Comparison of ENCODE assay signal across 8 mouse cellular contexts in genomic region chr11:115933747-115934110, GRCm38 (mm10). TPM values are rescaled to one million over a fixed set of nuclear protein-coding genes. Genes with fewer than 3 reads are reported as not detected.
A peak's percentile ranks its signal among the peaks of the same experiment; 100 is the strongest.
DNase-seq lines count a peak whose midpoint lies in the region; ATAC-seq lines count a peak whose summit lies in the region.

No protein-coding gene starts in this region.

- ATAC-seq in heart, embryonic 15.5 days (replicated peaks; ENCODE audit: insufficient number of reproducible peaks, insufficient read depth, low FRiP score, low read depth): peak; percentile 25
- peak; percentile 11 for ATAC-seq in activated CD4-positive, CD25-positive, alpha-beta regulatory T cell, adult 4 months
- peak; percentile 71; the same call in 1 of the 2 replicates for ATAC-seq in hindbrain, embryonic 15.5 days (ENCODE audit: low FRiP score, low read depth)
- ATAC-seq in midbrain, embryonic 12.5 days (ENCODE audit: low FRiP score, low read depth): peak; percentile 58; the same call in 1 of the 2 replicates

- peaks cover 29% of the 10 kb centered on the region for H3K36me3 ChIP-seq in heart, embryonic 15.5 days
- H3K36me3 ChIP-seq in hindbrain, embryonic 15.5 days: peaks cover 17% of the 10 kb centered on the region
- peaks cover 37% of the 10 kb centered on the region for H3K36me3 ChIP-seq in midbrain, embryonic 12.5 days

- peak overlapping the region; percentile 86 for H3K4me2 ChIP-seq in heart, embryonic 15.5 days
- peak overlapping the region; percentile 82 for H3K4me2 ChIP-seq in hindbrain, embryonic 15.5 days
- H3K4me2 ChIP-seq in midbrain, embryonic 12.5 days (replicated peaks): peak overlapping the region; percentile 98

- WGBS in heart, embryonic 15.5 days: under 1% methylated on average over 16 of the region's 16 CpGs
- WGBS in hindbrain, embryonic 15.5 days: under 1% methylated on average over 16 of the region's 16 CpGs
- 2% methylated on average over 16 of the region's 16 CpGs for WGBS in midbrain, embryonic 12.5 days

- no peaks in the 10 kb centered on the region for H3K27me3 ChIP-seq in heart, embryonic 15.5 days
- no peaks in the 10 kb centered on the region for H3K27me3 ChIP-seq in hindbrain, embryonic 15.5 days
- H3K27me3 ChIP-seq in midbrain, embryonic 12.5 days: no peaks in the 10 kb centered on the region

- peak overlapping the region; percentile 90 for H3K4me3 ChIP-seq in heart, embryonic 15.5 days
- H3K4me3 ChIP-seq in hindbrain, embryonic 15.5 days: peak overlapping the region; percentile 88
- H3K4me3 ChIP-seq in midbrain, embryonic 12.5 days: peak overlapping the region; percentile 70

- H3K9me3 ChIP-seq in heart, embryonic 15.5 days (replicated peaks): no peaks in the 10 kb centered on the region
- H3K9me3 ChIP-seq in hindbrain, embryonic 15.5 days: no peaks in the 10 kb centered on the region
- no peaks in the 10 kb centered on the region for H3K9me3 ChIP-seq in midbrain, embryonic 12.5 days

- peak overlapping the region; percentile 43; the same call in 1 of the 2 replicates for H3K27ac ChIP-seq in heart, embryonic 15.5 days
- H3K27ac ChIP-seq in hindbrain, embryonic 15.5 days (replicated peaks): peak overlapping the region; percentile 73
- no peak overlapping the region for H3K27ac ChIP-seq in midbrain, embryonic 12.5 days (replicated peaks)

- H3K9ac ChIP-seq in heart, embryonic 15.5 days: peak overlapping the region; percentile 72
- peak overlapping the region; percentile 76 for H3K9ac ChIP-seq in hindbrain, embryonic 15.5 days
- H3K9ac ChIP-seq in midbrain, embryonic 12.5 days (replicated peaks): peak overlapping the region; percentile 74

- DNase-seq in heart, adult 9 months (ENCODE audit: low spot score in 2 of 2): no peak
- no peak for DNase-seq in thymus, postnatal 0 days (ENCODE audit: low spot score)
- no peak for DNase-seq in gastrocnemius, adult 18-20 months (ENCODE audit: low spot score)
- DNase-seq in cerebellum, postnatal 14 days: no peak

- H3K4me1 ChIP-seq in heart, embryonic 15.5 days (replicated peaks): peaks cover 19% of the 10 kb centered on the region
- peaks cover 26% of the 10 kb centered on the region for H3K4me1 ChIP-seq in hindbrain, embryonic 15.5 days (replicated peaks)
- H3K4me1 ChIP-seq in midbrain, embryonic 12.5 days: peaks cover 26% of the 10 kb centered on the region

RNA-seq across cellular contexts. Expression of gene Recql5, which starts 0.5 kb away (rescaled TPM):
- polyA plus RNA-seq in heart, embryonic 15.5 days (2015; fragmentation: Nextera tagmentation; extraction: Ambion mirVana): 9.1 and 14.7 TPM in 2 replicates
- 10 to 100 TPM; 12.1 to 22.5 TPM for polyA plus RNA-seq in activated CD4-positive, CD25-positive, alpha-beta regulatory T cell, adult 4 months (2017; shearing (Covaris generic))
- 18.7 and 23.8 TPM in 2 replicates for polyA plus RNA-seq in hindbrain, embryonic 15.5 days (2015; fragmentation: Nextera tagmentation; extraction: Ambion mirVana)
- 29.9 and 30.1 TPM in 2 replicates for polyA plus RNA-seq in midbrain, embryonic 12.5 days (2016; fragmentation: Nextera tagmentation; extraction: Ambion mirVana)
- polyA plus RNA-seq in thymus, postnatal 0 days (2015; fragmentation: Nextera tagmentation; extraction: Ambion mirVana): 16.8 and 18.9 TPM in 2 replicates
- 1 to 10 TPM; 6.5 to 7.2 TPM for total RNA-seq in gastrocnemius, adult 18-20 months (2021)

RNA-seq across cellular contexts. Expression of gene Sap30bp, which starts 0.6 kb away (rescaled TPM):
- polyA plus RNA-seq in heart, embryonic 15.5 days (2015; fragmentation: Nextera tagmentation; extraction: Ambion mirVana): 21.4 and 21.9 TPM in 2 replicates
- 10 to 100 TPM; 36.0 to 53.3 TPM for polyA plus RNA-seq in activated CD4-positive, CD25-positive, alpha-beta regulatory T cell, adult 4 months (2017; shearing (Covaris generic))
- polyA plus RNA-seq in hindbrain, embryonic 15.5 days (2015; fragmentation: Nextera tagmentation; extraction: Ambion mirVana): 42.9 and 43.4 TPM in 2 replicates
- 55.9 and 61.8 TPM in 2 replicates for polyA plus RNA-seq in midbrain, embryonic 12.5 days (2016; fragmentation: Nextera tagmentation; extraction: Ambion mirVana)
- polyA plus RNA-seq in thymus, postnatal 0 days (2015; fragmentation: Nextera tagmentation; extraction: Ambion mirVana): 47.2 and 48.8 TPM in 2 replicates
- total RNA-seq in gastrocnemius, adult 18-20 months (2021): 10 to 100 TPM in 1 of 2 experiments, 1 to 10 TPM in 1; 9.2 to 10.1 TPM

RNA-seq across cellular contexts. Expression of gene Smim6, which starts 21.9 kb away (rescaled TPM):
- 3.3 and 5.0 TPM in 2 replicates for polyA plus RNA-seq in heart, embryonic 15.5 days (2015; fragmentation: Nextera tagmentation; extraction: Ambion mirVana)
- polyA plus RNA-seq in activated CD4-positive, CD25-positive, alpha-beta regulatory T cell, adult 4 months (2017; shearing (Covaris generic)): 1 to 10 TPM; 2.5 to 3.6 TPM
- polyA plus RNA-seq in hindbrain, embryonic 15.5 days (2015; fragmentation: Nextera tagmentation; extraction: Ambion mirVana): 0.93 and 1.1 TPM in 2 replicates
- polyA plus RNA-seq in midbrain, embryonic 12.5 days (2016; fragmentation: Nextera tagmentation; extraction: Ambion mirVana): 0.98 and 1.2 TPM in 2 replicates
- polyA plus RNA-seq in thymus, postnatal 0 days (2015; fragmentation: Nextera tagmentation; extraction: Ambion mirVana): 3.8 and 4.8 TPM in 2 replicates
- not detected for total RNA-seq in gastrocnemius, adult 18-20 months (2021)

RNA-seq across cellular contexts. Expression of gene Smim5, which starts 34.0 kb away (rescaled TPM):
- polyA plus RNA-seq in heart, embryonic 15.5 days (2015; fragmentation: Nextera tagmentation; extraction: Ambion mirVana): 52.1 and 56.3 TPM in 2 replicates
- polyA plus RNA-seq in activated CD4-positive, CD25-positive, alpha-beta regulatory T cell, adult 4 months (2017; shearing (Covaris generic)): 1 to 10 TPM in 1 of 2 experiments, under 1 TPM in 1; 0.89 to 1.2 TPM
- 1.9 and 2.2 TPM in 2 replicates for polyA plus RNA-seq in hindbrain, embryonic 15.5 days (2015; fragmentation: Nextera tagmentation; extraction: Ambion mirVana)
- 0.88 and 0.98 TPM in 2 replicates for polyA plus RNA-seq in midbrain, embryonic 12.5 days (2016; fragmentation: Nextera tagmentation; extraction: Ambion mirVana)
- 35.4 and 39.8 TPM in 2 replicates for polyA plus RNA-seq in thymus, postnatal 0 days (2015; fragmentation: Nextera tagmentation; extraction: Ambion mirVana)
- total RNA-seq in gastrocnemius, adult 18-20 months (2021): 1 to 10 TPM in 1 of 2 experiments, under 1 TPM in 1; 0.38 to 1.1 TPM

RNA-seq across cellular contexts. Expression of gene Itgb4, which starts 40.8 kb away (rescaled TPM):
- polyA plus RNA-seq in heart, embryonic 15.5 days (2015; fragmentation: Nextera tagmentation; extraction: Ambion mirVana): 1.2 and 3.9 TPM in 2 replicates
- polyA plus RNA-seq in activated CD4-positive, CD25-positive, alpha-beta regulatory T cell, adult 4 months (2017; shearing (Covaris generic)): not detected
- 1.7 and 1.9 TPM in 2 replicates for polyA plus RNA-seq in hindbrain, embryonic 15.5 days (2015; fragmentation: Nextera tagmentation; extraction: Ambion mirVana)
- polyA plus RNA-seq in midbrain, embryonic 12.5 days (2016; fragmentation: Nextera tagmentation; extraction: Ambion mirVana): 0.59 and 1.3 TPM in 2 replicates
- 7.8 TPM in 2 replicates for polyA plus RNA-seq in thymus, postnatal 0 days (2015; fragmentation: Nextera tagmentation; extraction: Ambion mirVana)
- total RNA-seq in gastrocnemius, adult 18-20 months (2021): 1 to 10 TPM; 3.5 to 5.3 TPM

Comparison
In these comparisons a context has a peak if more than half of its experiments do, and no peak if none do; other contexts are left out.
1. ATAC-seq: peak in every context shown above with its lines; median percentile 71 in hindbrain, embryonic 15.5 days; 58 in midbrain, embryonic 12.5 days; 25 in heart, embryonic 15.5 days; 11 in activated CD4-positive, CD25-positive, alpha-beta regulatory T cell, adult 4 months.